Mouse (Mus musculus) adrenal gland, postnatal 10 days (tissue): ENCODE measurements around the gene 4933428G20Rik. TPM values are rescaled to one million over a fixed set of nuclear protein-coding genes. Genes with fewer than 3 reads are reported as not detected.

Experiments used
- DNase-seq: peaks from one replicate; pipeline ENCODE4 v3.0.0; 2021; ENCODE audit warnings: mixed read lengths
- total RNA-seq, 2 experiments: library from RNA; stranded (reverse); gene quantifications; 2 replicates each; pipeline ENCODE4 v1.2.3; 2021

Gene 4933428G20Rik
- total RNA-seq, 2 experiments from 2014 or later, result 0.18 TPM; not detected in 1

GRCm38 (mm10) chr11:97505784-97506183, 5.6 kb upstream of the 4933428G20Rik start:
- no peak for DNase-seq

GRCm38 (mm10) chr11:97502846-97503245, 2.7 kb upstream of the 4933428G20Rik start:
- DNase-seq, result no peak

- no peak for DNase-seq
Measured at GRCm38 (mm10) chr11:97502383-97502782, 2.2 kb upstream of the 4933428G20Rik start.

- DNase-seq, result no peak
Measured at GRCm38 (mm10) chr11:97500720-97501448, 744 bp upstream of the 4933428G20Rik start.

- no peak for DNase-seq
Measured at GRCm38 (mm10) chr11:97497543-97497942, 2.6 kb downstream of the 4933428G20Rik start.

GRCm38 (mm10) chr11:97492836-97493235, 7.3 kb downstream of the 4933428G20Rik start:
- DNase-seq, result no peak

- no peak for DNase-seq
Measured at GRCm38 (mm10) chr11:97491640-97492039, 8.5 kb downstream of the 4933428G20Rik start.

GRCm38 (mm10) chr11:97489589-97490324, 10.4 kb downstream of the 4933428G20Rik start:
- DNase-seq, result peak; percentile 88

- DNase-seq, result no peak
Measured at GRCm38 (mm10) chr11:97487656-97488055, 12.5 kb downstream of the 4933428G20Rik start.

- DNase-seq, result no peak
Measured at GRCm38 (mm10) chr11:97485661-97486060, 14.5 kb downstream of the 4933428G20Rik start.

- DNase-seq, result peak; percentile 40
Measured at GRCm38 (mm10) chr11:97479824-97480223, 20.3 kb downstream of the 4933428G20Rik start.

- DNase-seq, result no peak
Measured at GRCm38 (mm10) chr11:97479085-97479484, 21.1 kb downstream of the 4933428G20Rik start.

GRCm38 (mm10) chr11:97478345-97478744, 21.8 kb downstream of the 4933428G20Rik start:
- no peak for DNase-seq

- no peak for DNase-seq
Measured at GRCm38 (mm10) chr11:97477431-97477830, 22.7 kb downstream of the 4933428G20Rik start.

GRCm38 (mm10) chr11:97476334-97477095, 23.6 kb downstream of the 4933428G20Rik start:
- peak; percentile 73 for DNase-seq

- no peak for DNase-seq
Measured at GRCm38 (mm10) chr11:97471276-97471675, 28.9 kb downstream of the 4933428G20Rik start.

GRCm38 (mm10) chr11:97469828-97470227, 30.3 kb downstream of the 4933428G20Rik start:
- no peak for DNase-seq

- peak; percentile 92 for DNase-seq
Measured at GRCm38 (mm10) chr11:97468639-97469287, 31.4 kb downstream of the 4933428G20Rik start.

GRCm38 (mm10) chr11:97466444-97467160, 33.5 kb downstream of the 4933428G20Rik start:
- no peak for DNase-seq

GRCm38 (mm10) chr11:97465957-97466356, 34.2 kb downstream of the 4933428G20Rik start:
- no peak for DNase-seq

GRCm38 (mm10) chr11:97463991-97464390, 36.1 kb downstream of the 4933428G20Rik start:
- DNase-seq, result no peak
